Mouse (Mus musculus) stomach, embryonic 14.5 days (tissue): ENCODE results near the gene Ift172. TPM values are rescaled to one million over a fixed set of nuclear protein-coding genes. Genes with fewer than 3 reads are reported as not detected.

Experiments used
- ATAC-seq: fragments of 200-750 bp; cut with Nextera tagmentation; 2 replicates; pipeline ENCODE4 v1.8.0; 2017; ENCODE audit warnings: low read depth, moderate TSS enrichment; ENCODE audit not compliant: insufficient number of reproducible peaks, insufficient read depth, low FRiP score
- H3K27ac ChIP-seq: fragments of 300-500 bp; sonication (generic); 2 replicates; pipeline ENCODE4 v1.5.1; 2014; ENCODE audit warnings: mild to moderate bottlenecking, low read length, moderate library complexity, mixed read lengths
- H3K27me3 ChIP-seq: fragments of 300-500 bp; sonication (generic); 2 replicates; pipeline ENCODE4 v1.6.1; 2014; ENCODE audit warnings: low read length, control low read depth, mixed read lengths; ENCODE audit not compliant: control insufficient read depth, insufficient read depth
- H3K36me3 ChIP-seq: fragments of 300-500 bp; sonication (generic); 2 replicates; pipeline ENCODE4 v1.6.1; 2014; ENCODE audit warnings: mild to moderate bottlenecking, control low read depth, low read length, moderate library complexity, mixed read lengths; ENCODE audit not compliant: control insufficient read depth, insufficient read depth
- H3K4me1 ChIP-seq: fragments of 300-500 bp; sonication (generic); 2 replicates; pipeline ENCODE4 v1.6.1; 2014; ENCODE audit warnings: low read length, control low read depth, mixed read lengths; ENCODE audit not compliant: control insufficient read depth, insufficient read depth
- H3K4me2 ChIP-seq: fragments of 300-500 bp; sonication (generic); replicated peaks from 2 replicates; pipeline ENCODE4 v1.6.1; 2014; ENCODE audit warnings: low read depth, low read length, control low read depth
- H3K4me3 ChIP-seq: fragments of 300-500 bp; sonication (generic); 2 replicates; pipeline ENCODE4 v1.5.1; 2014; ENCODE audit warnings: low read depth, low read length, control low read depth
- H3K9ac ChIP-seq: fragments of 300-500 bp; sonication (generic); replicated peaks from 2 replicates; pipeline ENCODE4 v1.6.1; 2014; ENCODE audit warnings: low read depth, mild to moderate bottlenecking, control low read depth, low read length, moderate library complexity, mixed read lengths
- H3K9me3 ChIP-seq: fragments of 300-500 bp; sonication (generic); 2 replicates; pipeline ENCODE4 v1.6.1; 2016; ENCODE audit warnings: low read depth, low read length, control low read depth; ENCODE audit not compliant: control insufficient read depth
- WGBS: fragments of 180-500 bp; shearing (Covaris S2); extraction: QIAGEN DNeasy Blood & Tissue Kit; methylation state at CpG from one replicate; pipeline ENCODE4 v1.1.7; 2014; 5-methylcytosine and 5-hydroxymethylcytosine counted together
- polyA plus RNA-seq: library from polyadenylated mRNA; unstranded; fragments of >200 nt; fragmentation: Nextera tagmentation; extraction: Ambion mirVana; gene quantifications from 2 replicates; pipeline ENCODE4 v1.2.1, GENCODE M21; 2014

The Ift172 gene
- polyA plus RNA-seq: 35.5 and 41.4 TPM in 2 replicates

GRCm38 (mm10) chr5:31290521-31291360, at the start of gene Ift172:
TSS of gene Ift172 (minus strand) at chr5:31291116.
- peak; percentile 93 for ATAC-seq
- Histone ChIP-seq H3K27me3 (no peaks in the 10 kb centered on the region), H3K4me1 (peaks cover 11% of the 10 kb centered on the region; the same call in 1 of the 2 replicates), H3K9me3 (no peaks in the 10 kb centered on the region), H3K4me2 (peak within 1 kb of the TSS; percentile 68), H3K9ac (peak within 1 kb of the TSS; percentile 38), H3K4me3 (peak within 1 kb of the TSS; percentile 50), H3K36me3 (peaks cover 13% of the 10 kb centered on the region; the same call in 1 of the 2 replicates), H3K27ac (peak within 1 kb of the TSS; percentile 69)
- 3% methylated on average over 45 of the region's 45 CpGs for WGBS

DNA sequence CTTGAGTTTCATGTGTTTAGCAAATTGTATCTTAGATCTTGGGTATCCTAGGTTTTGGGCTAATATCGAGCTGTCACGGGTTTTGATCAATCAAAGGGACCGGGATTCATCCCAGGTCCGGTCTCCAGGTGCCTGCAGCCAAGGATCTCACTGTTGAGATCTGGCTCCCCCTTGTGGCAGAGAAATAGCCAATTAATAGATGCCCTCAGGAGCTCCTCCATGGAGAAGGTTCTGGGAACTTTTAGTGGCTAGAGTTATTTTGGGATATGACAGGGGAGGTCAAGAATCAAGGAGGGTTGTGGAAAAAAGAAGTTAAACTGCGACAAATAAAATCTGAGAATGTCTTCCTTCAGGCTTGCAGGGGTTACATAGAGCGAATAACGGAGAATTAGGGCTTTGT, 37.3 kb upstream of the Ift172 start:
- no peaks in the 10 kb centered on the region for H3K4me1 ChIP-seq
- H3K36me3 ChIP-seq: no peaks in the 10 kb centered on the region
- H3K9me3 ChIP-seq: peaks cover 3% of the 10 kb centered on the region; the same call in 1 of the 2 replicates
- H3K27ac ChIP-seq: no peak overlapping the region
- no peak for ATAC-seq
- 28% methylated on average over 7 of the region's 7 CpGs for WGBS
- no peak overlapping the region for H3K9ac ChIP-seq
- H3K27me3 ChIP-seq: no peaks in the 10 kb centered on the region
- H3K4me2 ChIP-seq: no peak overlapping the region
- H3K4me3 ChIP-seq: no peak overlapping the region

DNA sequence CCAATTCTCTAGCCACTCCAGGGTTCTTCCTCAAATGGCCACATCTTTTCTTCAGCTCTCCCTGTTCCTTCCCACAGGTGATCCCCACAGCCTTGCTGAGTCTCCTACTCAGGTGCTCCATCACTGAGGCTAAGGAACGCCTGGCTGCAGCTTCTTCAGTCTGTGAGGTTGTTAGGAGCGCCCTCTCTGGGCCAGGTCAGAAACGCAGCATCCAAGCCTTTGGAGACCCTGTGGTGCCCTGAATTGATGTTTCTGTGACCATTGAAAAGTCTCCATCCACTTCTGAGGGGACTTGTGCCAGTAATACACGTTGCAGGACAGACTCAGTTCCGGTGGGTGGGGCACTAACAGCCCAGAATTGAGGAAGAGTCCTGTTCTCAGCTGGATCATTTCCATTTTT, 35.9 kb upstream of the Ift172 start:
- no peaks in the 10 kb centered on the region for H3K36me3 ChIP-seq
- H3K4me1 ChIP-seq: no peaks in the 10 kb centered on the region
- ATAC-seq: no peak
- H3K27me3 ChIP-seq: no peaks in the 10 kb centered on the region
- H3K9me3 ChIP-seq: no peaks in the 10 kb centered on the region
- H3K4me2 ChIP-seq: no peak overlapping the region
- WGBS: 18% methylated on average over 5 of the region's 5 CpGs
- no peak overlapping the region for H3K4me3 ChIP-seq
- H3K9ac ChIP-seq: no peak overlapping the region
- H3K27ac ChIP-seq: no peak overlapping the region

GRCm38 (mm10) chr5:31324085-31324484, 33.2 kb upstream of the Ift172 start:
- Histone ChIP-seq H3K4me3 (no peak overlapping the region), H3K4me2 (no peak overlapping the region), H3K27ac (no peak overlapping the region), H3K27me3 (no peaks in the 10 kb centered on the region), H3K9ac (no peak overlapping the region), H3K4me1 (no peaks in the 10 kb centered on the region), H3K9me3 (no peaks in the 10 kb centered on the region), H3K36me3 (no peaks in the 10 kb centered on the region)
- 65% methylated on average over 3 of the region's 3 CpGs for WGBS
- no peak for ATAC-seq

GRCm38 (mm10) chr5:31322776-31323175, 31.9 kb upstream of the Ift172 start:
- Histone ChIP-seq H3K4me2 (no peak overlapping the region), H3K9ac (no peak overlapping the region), H3K9me3 (no peaks in the 10 kb centered on the region), H3K27me3 (no peaks in the 10 kb centered on the region), H3K4me3 (no peak overlapping the region), H3K4me1 (no peaks in the 10 kb centered on the region), H3K27ac (no peak overlapping the region), H3K36me3 (no peaks in the 10 kb centered on the region)
- no peak for ATAC-seq
- 87% methylated on average over 3 of the region's 3 CpGs for WGBS

DNA sequence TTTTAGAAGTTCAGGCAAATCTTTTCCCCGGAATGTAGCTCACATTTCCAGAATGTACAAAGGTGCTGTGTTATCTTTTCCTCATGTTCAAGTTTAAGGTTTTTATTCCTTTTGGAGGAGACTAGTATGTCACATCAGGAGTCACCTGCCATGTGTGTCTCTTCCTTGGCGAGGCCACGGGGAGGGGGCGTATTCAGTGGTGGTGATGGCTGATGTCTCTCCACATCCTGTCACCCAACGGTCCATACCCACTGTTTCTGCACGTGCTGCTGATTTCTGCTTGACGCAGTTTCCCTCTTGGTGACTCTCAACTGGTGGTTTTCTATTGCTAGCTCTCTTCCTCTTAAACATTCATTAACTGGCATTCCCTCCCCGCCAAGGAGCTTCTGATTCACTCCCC, 21.9 kb upstream of the Ift172 start:
- WGBS: 87% methylated on average over 8 of the region's 8 CpGs
- Histone ChIP-seq H3K4me2 (no peak overlapping the region), H3K36me3 (no peaks in the 10 kb centered on the region), H3K4me3 (no peak overlapping the region), H3K9me3 (no peaks in the 10 kb centered on the region), H3K27ac (no peak overlapping the region), H3K4me1 (no peaks in the 10 kb centered on the region), H3K27me3 (no peaks in the 10 kb centered on the region), H3K9ac (no peak overlapping the region)
- ATAC-seq: no peak

DNA sequence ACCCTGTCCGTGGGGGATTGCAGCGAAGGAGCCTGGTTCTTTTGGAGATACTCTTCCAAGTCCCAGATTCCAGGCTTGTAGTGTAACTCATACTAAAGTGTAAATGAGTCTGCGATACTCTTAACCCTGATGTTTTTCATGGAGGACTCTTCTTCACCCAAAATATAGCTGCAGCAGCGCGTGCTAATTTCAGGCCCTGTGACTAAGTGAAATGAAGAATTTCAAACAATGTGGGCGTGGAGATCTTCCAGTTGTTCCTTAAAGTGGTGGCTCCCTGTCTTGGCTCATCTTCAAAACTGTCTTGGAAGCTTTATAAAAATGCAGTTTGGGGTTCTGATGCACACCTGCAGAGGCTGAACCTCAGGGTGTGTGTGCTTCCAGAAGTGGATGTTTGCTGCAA, 12.2 kb upstream of the Ift172 start:
- Histone ChIP-seq H3K36me3 (no peaks in the 10 kb centered on the region), H3K4me3 (no peak overlapping the region), H3K27ac (no peak overlapping the region), H3K4me1 (no peaks in the 10 kb centered on the region), H3K27me3 (no peaks in the 10 kb centered on the region), H3K9ac (no peak overlapping the region), H3K9me3 (no peaks in the 10 kb centered on the region), H3K4me2 (no peak overlapping the region)
- ATAC-seq: no peak
- 82% methylated on average over 6 of the region's 6 CpGs for WGBS

- no peaks in the 10 kb centered on the region for H3K4me1 ChIP-seq
- H3K9me3 ChIP-seq: no peaks in the 10 kb centered on the region
- H3K27ac ChIP-seq: no peak overlapping the region
- H3K9ac ChIP-seq: no peak overlapping the region
- H3K4me3 ChIP-seq: no peak overlapping the region
- no peak for ATAC-seq
- WGBS: 76% methylated on average over 7 of the region's 8 CpGs
- H3K27me3 ChIP-seq: no peaks in the 10 kb centered on the region
- no peak overlapping the region for H3K4me2 ChIP-seq
- no peaks in the 10 kb centered on the region for H3K36me3 ChIP-seq
Measured at GRCm38 (mm10) chr5:31301866-31302265, 10.9 kb upstream of the Ift172 start.
